Mouse (Mus musculus): ENCODE results near the gene Foxp1.

- TF ChIP-seq CTCF (IDR thresholded peaks at IDR 0.05; ENCODE audit: low read depth) (no peak), EP300 (IDR thresholded peaks at IDR 0.05; ENCODE audit: low read depth) (no peak)
Observed at GRCm38 (mm10) chr6:99003108-99003709, 519.3 kb downstream of the Foxp1 start.
